25 mouse cellular contexts compared by ENCODE assay signal in genomic region chr14:61137410-61137809, GRCm38 (mm10). TPM values are rescaled to one million over a fixed set of nuclear protein-coding genes. Genes with fewer than 3 reads are reported as not detected.
DNase-seq lines count a peak whose midpoint lies in the region; ATAC-seq and TF ChIP-seq lines count a peak whose summit lies in the region.
"Had no signal": no experiment of that assay in that cellular context is flagged by ENCODE, and none has a peak within 500 bp of the region (broad histone marks: within the 10 kb centered on the region; RNA-seq: fewer than 3 reads in every experiment).

No protein-coding gene starts in this region.

- no peaks in the 10 kb centered on the region; the same call in 1 of the 2 replicates for H3K27me3 ChIP-seq in midbrain, embryonic 11.5 days (ENCODE audit: control insufficient read depth, insufficient read depth, low read length)
- H3K27me3 ChIP-seq in midbrain, embryonic 14.5 days (ENCODE audit: control insufficient read depth, insufficient read depth, low read length) = no peaks in the 10 kb centered on the region; the same call in 1 of the 2 replicates
- peaks cover 24% of the 10 kb centered on the region for H3K27me3 ChIP-seq in Patski
- H3K27me3 ChIP-seq in kidney, adult 2 months (replicated peaks; ENCODE audit: control insufficient read depth, insufficient read depth, low read length) = no peaks in the 10 kb centered on the region; the same call in 1 of the 2 replicates
- no peaks in the 10 kb centered on the region for H3K27me3 ChIP-seq in cerebellum, adult 2 months (ENCODE audit: control insufficient read depth, insufficient read depth, low read length)

- ATAC-seq in midbrain, embryonic 11.5 days (ENCODE audit: low FRiP score) = no peak
- ATAC-seq in midbrain, embryonic 14.5 days (ENCODE audit: low FRiP score, low TSS enrichment) = no peak
- no peak for ATAC-seq in Patski

- no peak overlapping the region for H3K9ac ChIP-seq in midbrain, embryonic 11.5 days (ENCODE audit: low read length)
- no peak overlapping the region for H3K9ac ChIP-seq in midbrain, embryonic 14.5 days (replicated peaks; ENCODE audit: low read length)
- H3K9ac ChIP-seq: heart, embryonic 15.5 days; stomach, embryonic 15.5 days had no signal

- no peak for TF ChIP-seq CTCF in Patski (IDR thresholded peaks at IDR 0.05)
- no peak for TF ChIP-seq CTCF in kidney, adult 2 months (conservative IDR thresholded peaks at IDR 0.05; ENCODE audit: insufficient read depth, insufficient read length, low read depth, low read length)
- no peak for TF ChIP-seq CTCF in cerebellum, adult 2 months (IDR thresholded peaks at IDR 0.05; ENCODE audit: borderline replicate concordance, insufficient read depth, low read depth, low read length)

- CTCF ChIA-PET in Patski (lab: Charles Lee) = interaction anchor here (1.0 kb wide), 1 partner anchor 9 kb away, joined by 3 read pairs; no protein-coding TSS in a partner anchor

- no peaks in the 10 kb centered on the region for H3K9me3 ChIP-seq in midbrain, embryonic 11.5 days (ENCODE audit: control insufficient read depth, low read length)
- no peaks in the 10 kb centered on the region for H3K9me3 ChIP-seq in midbrain, embryonic 14.5 days (ENCODE audit: control insufficient read depth, low read length)
- H3K9me3 ChIP-seq: forebrain, embryonic 10.5 days; heart, embryonic 15.5 days; midbrain, embryonic 12.5 days; stomach, embryonic 15.5 days had no signal

- H3K4me1 ChIP-seq in midbrain, embryonic 11.5 days (ENCODE audit: control insufficient read depth, insufficient read depth, low read length) = peaks cover 2% of the 10 kb centered on the region; the same call in 1 of the 2 replicates
- peaks cover 14% of the 10 kb centered on the region for H3K4me1 ChIP-seq in midbrain, embryonic 14.5 days (ENCODE audit: control insufficient read depth, insufficient read depth, low read length)
- no peaks in the 10 kb centered on the region for H3K4me1 ChIP-seq in kidney, adult 2 months (ENCODE audit: control insufficient read depth, insufficient read depth, low read length)
- no peaks in the 10 kb centered on the region; the same call in 1 of the 2 replicates for H3K4me1 ChIP-seq in cerebellum, adult 2 months (ENCODE audit: control insufficient read depth, insufficient read depth, low read length)
- H3K4me1 ChIP-seq: stomach, embryonic 15.5 days had no signal

- peak; percentile 59 for DNase-seq in heart, adult 11 months
- DNase-seq in heart, adult 9 months (ENCODE audit: low spot score in 2 of 2) = no peak
- peak; percentile 83 for DNase-seq in midbrain, embryonic 11.5 days (ENCODE audit: low spot score, missing footprints)
- DNase-seq in midbrain, embryonic 14.5 days = no peak
- DNase-seq in 3T3-L1 (ENCODE audit: low read depth, low spot score) = peak; percentile 65
- peak; percentile 4 for DNase-seq in Patski (ENCODE audit: low read depth, low spot score)
- no peak for DNase-seq in kidney, adult 2 months
- no peak for DNase-seq in cerebellum, adult 2 months
- DNase-seq: adrenal gland, postnatal 36 days; cerebellum, adult 9-11 months; gastrocnemius, postnatal 25 days; heart, adult 2 months; heart, postnatal 4 days; kidney, adult 9 months; kidney, postnatal 14 days; lung, adult 18-20 months; lung, postnatal 10 days; right cerebral cortex, adult 18-20 months; right cerebral cortex, postnatal 4 days; thymus, adult 18-20 months; thymus, postnatal 4 days had no signal

- POLR2A ChIA-PET in Patski (lab: Charles Lee) = no interaction called here

- TF ChIP-seq POLR2A in kidney, adult 2 months (IDR thresholded peaks at IDR 0.05; ENCODE audit: low read depth, low read length) = no peak
- TF ChIP-seq POLR2A in cerebellum, adult 2 months (IDR thresholded peaks at IDR 0.05; ENCODE audit: borderline replicate concordance, insufficient read depth, low read length) = no peak

- in situ Hi-C loops in Patski (cut with MboI; ENCODE audit: low pct_unique_long_range_greater_than_20kb) = no loop called here

- no peak overlapping the region for H3K4me2 ChIP-seq in midbrain, embryonic 11.5 days
- H3K4me2 ChIP-seq in midbrain, embryonic 14.5 days (ENCODE audit: low read length) = no peak overlapping the region; the same call in 1 of the 2 replicates

- H3K27ac ChIP-seq in midbrain, embryonic 11.5 days (ENCODE audit: low read depth, low read length) = no peak overlapping the region
- no peak overlapping the region for H3K27ac ChIP-seq in midbrain, embryonic 14.5 days (replicated peaks; ENCODE audit: low read depth, low read length)
- no peak overlapping the region for H3K27ac ChIP-seq in kidney, adult 2 months (ENCODE audit: insufficient read depth, low read depth, low read length)
- no peak overlapping the region for H3K27ac ChIP-seq in cerebellum, adult 2 months (ENCODE audit: insufficient read depth, low read length)
- H3K27ac ChIP-seq: forebrain, embryonic 10.5 days; heart, adult 2 months; heart, embryonic 15.5 days; midbrain, embryonic 12.5 days; stomach, embryonic 15.5 days had no signal

- WGBS in midbrain, embryonic 11.5 days = 74% methylated on average over 5 of the region's 5 CpGs
- 70% methylated on average over 5 of the region's 5 CpGs for WGBS in midbrain, embryonic 14.5 days
- WGBS in kidney, adult 2 months = 71% methylated on average over 5 of the region's 5 CpGs
- 70% methylated on average over 5 of the region's 5 CpGs for WGBS in cerebellum, adult 2 months

- H3K4me3 ChIP-seq in midbrain, embryonic 11.5 days (ENCODE audit: low read depth, low read length) = no peak overlapping the region
- H3K4me3 ChIP-seq in midbrain, embryonic 14.5 days (replicated peaks; ENCODE audit: low read depth, low read length) = no peak overlapping the region
- no peak overlapping the region for H3K4me3 ChIP-seq in kidney, adult 2 months (ENCODE audit: insufficient read depth, low read depth, low read length)
- H3K4me3 ChIP-seq in cerebellum, adult 2 months (replicated peaks; ENCODE audit: insufficient read depth, low read depth, low read length) = no peak overlapping the region
- H3K4me3 ChIP-seq: heart, adult 2 months had no signal

- H3K36me3 ChIP-seq in midbrain, embryonic 11.5 days (ENCODE audit: control insufficient read depth, insufficient read depth, low read length) = no peaks in the 10 kb centered on the region
- no peaks in the 10 kb centered on the region for H3K36me3 ChIP-seq in midbrain, embryonic 14.5 days (ENCODE audit: control insufficient read depth, insufficient read depth, low read length)
- no peaks in the 10 kb centered on the region for H3K36me3 ChIP-seq in kidney, adult 2 months (ENCODE audit: control insufficient read depth, insufficient read depth, low read length)
- H3K36me3 ChIP-seq: forebrain, embryonic 10.5 days; heart, embryonic 15.5 days; midbrain, embryonic 12.5 days; stomach, embryonic 15.5 days had no signal

RNA-seq across cellular contexts. Expression of gene Sacs, which starts 0.8 kb away (rescaled TPM):
- 5.2 and 5.3 TPM in 2 replicates for polyA plus RNA-seq in midbrain, embryonic 11.5 days (2014; fragmentation: Nextera tagmentation; extraction: Ambion mirVana)
- polyA plus RNA-seq in midbrain, embryonic 14.5 days (2014; fragmentation: Nextera tagmentation; extraction: Ambion mirVana) = 12.5 and 16.3 TPM in 2 replicates
- polyA plus RNA-seq in Patski (2021) = 5.7 TPM
- 0.16 and 0.33 TPM in 2 replicates for polyA plus RNA-seq in kidney, adult 2 months (2012; rRNA removed)
- polyA plus RNA-seq in cerebellum, adult 2 months (2012; rRNA removed) = 18.4 and 18.6 TPM in 2 replicates

Comparison
In these comparisons a context has a peak if more than half of its experiments do, and no peak if none do; other contexts are left out.
1. DNase-seq: peak in heart, adult 11 months (single experiment), midbrain, embryonic 11.5 days (single experiment), 3T3-L1 (single experiment) and Patski (single experiment); none in heart, adult 9 months (0 of 2), midbrain, embryonic 14.5 days (single experiment), kidney, adult 2 months (single experiment) and cerebellum, adult 2 months (0 of 2).